Mouse (Mus musculus): Measurements from ENCODE around the gene Lysmd3. TPM values are rescaled to one million over a fixed set of nuclear protein-coding genes. Genes with fewer than 3 reads are reported as not detected.
A peak's percentile ranks its signal among the peaks of the same experiment; 100 is the strongest.
"Not testable (repeated sequence)": the region's sequence is repeated elsewhere in the genome, so short reads cannot be mapped to it uniquely, and the experiment has no call there.

The Lysmd3 gene
- polyA plus RNA-seq, 1 experiment from 2014 or later = 20.7 TPM

- Histone ChIP-seq H3K36me3 (no peaks in the 10 kb centered on the region), H3K4me2 (peak overlapping the region; percentile 37; the same call in 1 of the 2 replicates), H3K9ac (peak overlapping the region; percentile 24; the same call in 1 of the 2 replicates), H3K27ac (replicated peaks) (no peak overlapping the region), H3K4me1 (peaks cover 16% of the 10 kb centered on the region), H3K4me3 (no peak overlapping the region), H3K27me3 (replicated peaks) (no peaks in the 10 kb centered on the region), H3K9me3 (no peaks in the 10 kb centered on the region)
- no peak for ATAC-seq (ENCODE audit: extremely low read depth, insufficient number of reproducible peaks, low FRiP score, low TSS enrichment)
- 23% methylated on average over 7 of the region's 7 CpGs for WGBS
Measured at GRCm38 (mm10) chr13:81642491-81643149, 14.8 kb upstream of the Lysmd3 start.

GRCm38 (mm10) chr13:81644047-81644565, 13.4 kb upstream of the Lysmd3 start:
- Histone ChIP-seq H3K4me3 (no peak overlapping the region), H3K36me3 (no peaks in the 10 kb centered on the region), H3K4me1 (peaks cover 16% of the 10 kb centered on the region), H3K9ac (no peak overlapping the region), H3K4me2 (no peak overlapping the region), H3K27ac (replicated peaks) (no peak overlapping the region), H3K27me3 (replicated peaks) (no peaks in the 10 kb centered on the region), H3K9me3 (no peaks in the 10 kb centered on the region)
- 82% methylated on average over 11 of the region's 11 CpGs for WGBS
- ATAC-seq (ENCODE audit: extremely low read depth, insufficient number of reproducible peaks, low FRiP score, low TSS enrichment) = no peak

DNA sequence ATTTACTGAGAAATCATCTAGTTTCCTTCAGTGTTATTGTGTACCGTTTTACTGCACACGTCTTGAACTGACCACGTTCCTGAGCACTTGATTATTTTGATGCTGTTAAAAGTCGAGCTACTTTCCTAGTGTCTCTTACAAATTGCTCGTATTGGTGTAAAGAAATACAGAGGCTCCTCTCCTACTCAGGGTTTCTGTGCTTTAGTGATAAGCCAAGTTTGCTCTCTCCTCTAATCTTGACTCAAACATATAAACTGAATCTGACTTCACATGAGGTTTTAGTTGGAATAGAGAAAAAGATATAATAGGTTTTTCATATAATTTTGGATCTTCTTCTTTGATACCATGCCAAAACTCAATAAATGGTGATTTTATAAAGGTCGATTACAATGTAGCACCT, 11.1 kb upstream of the Lysmd3 start:
- H3K9ac ChIP-seq = no peak overlapping the region
- WGBS = 72% methylated on average over 6 of the region's 6 CpGs
- H3K4me1 ChIP-seq = peaks cover 12% of the 10 kb centered on the region
- H3K4me3 ChIP-seq = no peak overlapping the region
- no peak overlapping the region for H3K27ac ChIP-seq (replicated peaks)
- H3K27me3 ChIP-seq (replicated peaks) = no peaks in the 10 kb centered on the region
- H3K9me3 ChIP-seq = no peaks in the 10 kb centered on the region
- no peaks in the 10 kb centered on the region for H3K36me3 ChIP-seq
- ATAC-seq (ENCODE audit: extremely low read depth, insufficient number of reproducible peaks, low FRiP score, low TSS enrichment) = no peak
- no peak overlapping the region for H3K4me2 ChIP-seq

GRCm38 (mm10) chr13:81650382-81650781, 7.1 kb upstream of the Lysmd3 start:
- 56% methylated on average over 5 of the region's 6 CpGs for WGBS
- H3K4me1 ChIP-seq; H3K4me2 ChIP-seq; H3K9me3 ChIP-seq; H3K36me3 ChIP-seq; H3K9ac ChIP-seq; ATAC-seq (ENCODE audit: extremely low read depth, insufficient number of reproducible peaks, low FRiP score, low TSS enrichment); H3K27ac ChIP-seq (replicated peaks); H3K27me3 ChIP-seq (replicated peaks); H3K4me3 ChIP-seq: not testable (repeated sequence)

DNA sequence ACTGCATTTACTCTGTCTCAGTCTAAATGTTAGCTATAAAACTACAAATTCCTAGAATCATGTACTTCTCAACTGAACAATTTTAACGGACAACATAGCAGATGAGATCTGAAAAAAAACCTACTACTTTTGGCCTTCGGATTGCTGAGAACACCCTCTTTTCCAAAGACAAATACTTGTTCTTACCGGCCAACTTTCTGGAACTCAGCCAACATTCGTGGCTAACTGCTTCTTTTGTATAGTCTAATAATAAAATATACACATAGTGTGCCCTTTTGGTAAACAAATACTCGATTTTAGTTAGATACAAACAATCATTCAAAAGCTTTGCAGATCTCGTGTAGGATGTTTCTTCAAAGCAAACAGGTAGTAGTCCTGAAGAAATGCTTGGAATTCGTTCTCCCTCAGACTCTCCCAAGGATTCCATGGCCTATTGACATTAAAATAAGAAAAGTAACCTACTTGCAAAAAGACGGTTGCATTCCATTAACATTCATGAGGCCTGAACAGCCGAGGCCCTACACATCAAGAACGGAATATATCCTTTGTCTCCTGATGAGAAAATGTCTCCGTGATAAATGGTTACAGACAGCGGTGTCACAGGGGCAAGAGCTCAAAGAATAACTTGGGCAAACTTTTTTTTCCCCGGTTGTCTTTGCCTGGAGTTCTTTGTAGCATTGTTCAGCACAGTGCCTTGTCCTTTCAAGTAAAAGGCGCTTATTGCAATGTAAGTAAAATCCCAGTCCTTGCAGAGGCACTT, 1.2 kb upstream of the Lysmd3 start:
- Histone ChIP-seq H3K9ac (no peak overlapping the region), H3K4me1 (peaks cover 24% of the 10 kb centered on the region), H3K27me3 (replicated peaks) (no peaks in the 10 kb centered on the region), H3K9me3 (no peaks in the 10 kb centered on the region), H3K4me2 (peak overlapping the region; percentile 80), H3K36me3 (peaks cover 3% of the 10 kb centered on the region), H3K27ac (replicated peaks) (peak overlapping the region; percentile 86; the same call in 1 of the 2 replicates), H3K4me3 (peak overlapping the region; percentile 86)
- 43% methylated on average over 14 of the region's 14 CpGs for WGBS
- ATAC-seq (ENCODE audit: extremely low read depth, insufficient number of reproducible peaks, low FRiP score, low TSS enrichment) = no peak

GRCm38 (mm10) chr13:81657008-81657350, 484 bp upstream of the Lysmd3 start:
- Histone ChIP-seq H3K9ac (peak overlapping the region; percentile 94), H3K27me3 (replicated peaks) (no peaks in the 10 kb centered on the region), H3K9me3 (no peaks in the 10 kb centered on the region), H3K27ac (replicated peaks) (peak overlapping the region; percentile 86), H3K4me3 (peak overlapping the region; percentile 86), H3K4me1 (peaks cover 24% of the 10 kb centered on the region), H3K36me3 (peaks cover 10% of the 10 kb centered on the region), H3K4me2 (peak overlapping the region; percentile 80)
- no peak; the same call in 1 of the 2 replicates for ATAC-seq (ENCODE audit: extremely low read depth, insufficient number of reproducible peaks, low FRiP score, low TSS enrichment)
- WGBS = 27% methylated on average over 5 of the region's 5 CpGs

- H3K27ac ChIP-seq (replicated peaks) = peak overlapping the region; percentile 86
- peaks cover 10% of the 10 kb centered on the region for H3K36me3 ChIP-seq
- H3K4me3 ChIP-seq = peak overlapping the region; percentile 86
- WGBS = 6% methylated on average over 21 of the region's 21 CpGs
- no peak for ATAC-seq (ENCODE audit: extremely low read depth, insufficient number of reproducible peaks, low FRiP score, low TSS enrichment)
- H3K27me3 ChIP-seq (replicated peaks) = no peaks in the 10 kb centered on the region
- peaks cover 24% of the 10 kb centered on the region for H3K4me1 ChIP-seq
- peak overlapping the region; percentile 80 for H3K4me2 ChIP-seq
- no peaks in the 10 kb centered on the region for H3K9me3 ChIP-seq
- H3K9ac ChIP-seq = peak overlapping the region; percentile 94
Measured at GRCm38 (mm10) chr13:81658053-81658752, 740 bp downstream of the Lysmd3 start.

GRCm38 (mm10) chr13:81663566-81664330, 6.3 kb downstream of the Lysmd3 start:
- Histone ChIP-seq H3K4me3 (no peak overlapping the region), H3K4me2 (no peak overlapping the region), H3K27me3 (replicated peaks) (no peaks in the 10 kb centered on the region), H3K36me3 (peaks cover 58% of the 10 kb centered on the region), H3K9ac (no peak overlapping the region), H3K4me1 (peaks cover 22% of the 10 kb centered on the region), H3K27ac (replicated peaks) (no peak overlapping the region), H3K9me3 (no peaks in the 10 kb centered on the region)
- 82% methylated on average over 12 of the region's 12 CpGs for WGBS
- no peak for ATAC-seq (ENCODE audit: extremely low read depth, insufficient number of reproducible peaks, low FRiP score, low TSS enrichment)

DNA sequence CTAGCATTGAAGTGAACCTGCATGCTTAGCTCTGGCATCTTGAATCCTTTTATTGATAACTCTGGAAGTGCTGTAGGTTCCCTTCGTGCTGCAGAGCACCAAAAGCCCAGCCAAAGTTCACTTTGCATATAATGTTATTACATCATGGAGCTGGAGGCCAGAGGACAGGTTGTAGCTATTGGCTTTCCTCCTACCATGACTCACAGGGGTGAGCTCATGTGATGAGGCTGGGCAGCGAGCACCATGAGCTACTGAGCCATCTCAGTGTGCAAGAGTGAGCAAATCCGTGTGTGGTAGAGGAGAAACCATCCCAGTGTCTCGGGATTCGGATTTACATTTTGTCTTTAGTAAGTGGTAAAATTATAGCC, 6.9 kb downstream of the Lysmd3 start:
- Histone ChIP-seq H3K9me3 (no peaks in the 10 kb centered on the region), H3K4me2 (no peak overlapping the region), H3K36me3 (peaks cover 64% of the 10 kb centered on the region), H3K27ac (replicated peaks) (no peak overlapping the region), H3K27me3 (replicated peaks) (no peaks in the 10 kb centered on the region), H3K4me3 (no peak overlapping the region), H3K4me1 (peaks cover 17% of the 10 kb centered on the region), H3K9ac (no peak overlapping the region)
- whole genome bisulfite sequencing = 83% methylated on average over 5 of the region's 5 CpGs
- no peak for ATAC-seq (ENCODE audit: extremely low read depth, insufficient number of reproducible peaks, low FRiP score, low TSS enrichment)

DNA sequence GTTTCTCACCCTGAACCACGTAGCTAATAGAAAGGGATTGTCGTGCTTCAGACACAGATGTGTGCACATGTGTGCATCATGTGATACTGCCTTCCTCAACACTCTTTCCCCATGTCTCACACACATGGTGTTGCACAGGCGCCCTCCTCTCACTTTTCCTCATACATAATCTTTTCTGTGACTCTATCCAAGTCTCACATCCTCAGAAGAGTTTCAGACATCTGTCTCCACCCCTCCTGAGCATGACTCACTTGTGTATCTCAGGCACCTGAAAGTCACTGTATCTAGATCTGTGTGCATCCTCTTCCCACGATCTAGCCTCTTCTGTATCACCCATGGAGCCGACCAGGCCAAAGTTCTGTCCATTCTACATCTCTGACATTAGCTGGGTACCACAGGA, 10.2 kb downstream of the Lysmd3 start:
- no peak for ATAC-seq (ENCODE audit: extremely low read depth, insufficient number of reproducible peaks, low FRiP score, low TSS enrichment)
- 77% methylated on average over 5 of the region's 5 CpGs for WGBS
- H3K36me3 ChIP-seq = peaks cover 73% of the 10 kb centered on the region
- H3K4me3 ChIP-seq = no peak overlapping the region
- H3K27me3 ChIP-seq (replicated peaks) = no peaks in the 10 kb centered on the region
- peaks cover 10% of the 10 kb centered on the region; the same call in 1 of the 2 replicates for H3K4me1 ChIP-seq
- H3K27ac ChIP-seq (replicated peaks) = no peak overlapping the region
- H3K9me3 ChIP-seq = no peaks in the 10 kb centered on the region
- H3K9ac ChIP-seq = no peak overlapping the region
- H3K4me2 ChIP-seq = no peak overlapping the region

DNA sequence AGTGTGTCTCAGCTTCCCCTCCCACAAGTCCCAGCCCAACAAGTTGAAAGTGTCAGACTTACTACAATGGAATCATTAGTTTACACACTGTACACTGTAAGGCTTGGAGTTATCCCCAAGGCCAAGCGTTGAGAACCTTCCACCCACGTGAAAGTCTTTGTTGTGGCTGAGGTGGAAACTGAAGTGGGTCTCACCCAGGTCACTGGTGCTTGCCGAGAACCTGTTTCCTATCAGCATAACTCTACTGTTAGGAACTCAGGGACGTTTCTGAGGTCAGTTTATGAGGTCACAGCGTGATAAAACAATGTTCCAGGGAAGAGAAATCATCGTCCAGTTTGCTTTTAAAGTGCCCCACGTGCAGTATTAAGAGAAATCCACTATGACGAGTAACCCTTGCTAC, 17.9 kb downstream of the Lysmd3 start:
- Histone ChIP-seq H3K9me3 (no peaks in the 10 kb centered on the region), H3K4me3 (no peak overlapping the region), H3K27me3 (replicated peaks) (no peaks in the 10 kb centered on the region), H3K36me3 (peaks cover 67% of the 10 kb centered on the region), H3K4me1 (no peaks in the 10 kb centered on the region), H3K27ac (replicated peaks) (no peak overlapping the region), H3K9ac (no peak overlapping the region), H3K4me2 (no peak overlapping the region)
- ATAC-seq (ENCODE audit: extremely low read depth, insufficient number of reproducible peaks, low FRiP score, low TSS enrichment) = no peak
- WGBS = 70% methylated on average over 8 of the region's 8 CpGs

Data from heart, embryonic 13.5 days (tissue).